Mouse (Mus musculus) left cerebral cortex, postnatal 10 days (tissue): Measurements from ENCODE around the gene Gm38394. TPM values are rescaled to one million over a fixed set of nuclear protein-coding genes. Genes with fewer than 3 reads are reported as not detected.
A peak's percentile ranks its signal among the peaks of the same experiment; 100 is the strongest.
"Not testable (repeated sequence)": the region's sequence is repeated elsewhere in the genome, so short reads cannot be mapped to it uniquely, and the experiment has no call there.

Experiments
- DNase-seq, 2 experiments: peaks; one replicate each; pipeline ENCODE4 v3.0.0; 2021 to 2022; ENCODE audit warnings: low spot score in 2 of 2, mixed read lengths in 1 of 2; ENCODE audit errors: extremely low spot score in 1 of 2
- intact Hi-C: fragments of 180-260 bp; cut with DNase I; formaldehyde crosslinking; loops from one replicate; pipeline ENCODE4 v1.15.1; 2025
- total RNA-seq, 2 experiments: library from RNA; stranded (reverse); gene quantifications; 2 replicates each; pipeline ENCODE4 v1.2.3; 2021

Gm38394 gene
- 10 to 100 TPM; 26.0 to 26.8 TPM for total RNA-seq

DNA sequence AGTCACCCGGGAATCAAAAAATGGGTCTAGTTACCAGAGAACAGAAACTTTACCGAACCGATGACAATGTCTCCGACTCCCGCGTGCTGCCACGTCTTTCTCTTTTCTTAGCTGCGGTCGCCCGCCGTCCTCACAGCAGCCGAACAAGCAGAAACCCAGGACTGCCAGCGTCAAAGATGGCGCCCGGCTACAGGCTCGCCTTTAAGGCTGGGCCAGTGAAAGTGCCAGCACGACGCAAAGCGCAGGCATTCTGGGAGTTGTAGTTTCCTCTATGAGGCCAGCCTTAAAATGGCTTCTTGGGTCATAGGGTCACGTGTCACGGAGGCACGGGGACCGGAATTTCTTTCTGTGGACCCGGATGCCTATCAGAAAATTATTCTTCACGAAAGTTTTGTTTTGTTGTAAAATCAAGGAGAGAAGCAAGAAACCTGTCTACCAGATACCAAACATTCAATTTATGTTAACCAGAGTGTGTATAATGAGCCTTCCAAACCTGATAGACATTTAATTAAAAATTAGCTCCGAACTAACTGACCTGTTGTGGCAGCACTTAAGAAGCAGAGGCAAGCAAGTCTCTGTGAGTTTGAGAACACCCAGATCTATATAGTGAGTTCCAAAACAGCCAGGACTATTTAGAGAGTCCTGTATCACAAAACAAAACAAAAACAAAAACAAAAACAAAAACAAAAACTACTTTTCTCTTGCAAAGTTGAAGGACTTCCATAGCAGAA is at the start of gene Gm38394:
Gm38394 (minus strand) TSS at position 116 of the 731 bp plus-strand sequence.
- intact Hi-C loops = no loop called here
- DNase-seq = peak; percentile 95

DNA sequence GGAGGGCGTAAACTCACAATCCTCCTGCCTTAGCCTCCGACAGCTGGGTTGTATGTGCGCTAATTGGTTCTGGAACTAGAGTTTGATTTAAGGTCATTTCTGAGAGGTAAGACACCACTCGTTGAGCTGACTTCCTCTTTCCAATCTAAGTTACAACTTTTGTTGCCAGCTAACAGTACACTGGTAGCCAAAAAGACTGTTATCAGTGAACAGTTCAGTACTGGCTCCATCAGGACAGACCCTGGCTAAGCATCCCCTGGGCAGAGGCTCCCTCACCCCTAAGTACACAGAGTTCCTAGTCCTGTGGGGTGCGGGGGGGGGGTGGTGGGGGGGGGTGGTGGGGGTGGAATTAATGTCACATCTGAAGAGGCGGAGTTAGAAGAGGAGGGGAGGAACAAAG is 49.8 kb upstream of the Gm38394 start:
- DNase-seq = no peak
- intact Hi-C loops = no loop called here

DNA sequence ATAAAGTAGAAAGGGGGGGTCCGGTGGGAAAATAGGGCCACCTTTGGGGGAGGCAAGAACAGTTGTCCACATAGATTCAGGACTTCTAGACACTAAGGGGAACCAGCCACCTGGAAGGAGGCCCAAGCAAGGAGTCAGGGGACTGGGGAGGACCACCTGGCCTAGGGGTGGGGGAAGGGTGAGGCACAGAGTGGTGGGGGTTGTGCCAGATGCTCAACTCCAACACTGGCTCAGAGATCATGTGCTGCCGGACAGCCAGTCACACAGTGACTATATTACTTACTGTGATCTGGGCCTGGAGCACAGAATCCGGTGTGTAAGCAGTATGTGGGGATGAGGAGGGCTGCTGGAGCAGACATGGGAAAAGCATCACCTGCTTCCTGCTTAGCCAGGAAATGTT is 48.2 kb upstream of the Gm38394 start:
- no peak for DNase-seq
- intact Hi-C loops = no loop called here

DNA sequence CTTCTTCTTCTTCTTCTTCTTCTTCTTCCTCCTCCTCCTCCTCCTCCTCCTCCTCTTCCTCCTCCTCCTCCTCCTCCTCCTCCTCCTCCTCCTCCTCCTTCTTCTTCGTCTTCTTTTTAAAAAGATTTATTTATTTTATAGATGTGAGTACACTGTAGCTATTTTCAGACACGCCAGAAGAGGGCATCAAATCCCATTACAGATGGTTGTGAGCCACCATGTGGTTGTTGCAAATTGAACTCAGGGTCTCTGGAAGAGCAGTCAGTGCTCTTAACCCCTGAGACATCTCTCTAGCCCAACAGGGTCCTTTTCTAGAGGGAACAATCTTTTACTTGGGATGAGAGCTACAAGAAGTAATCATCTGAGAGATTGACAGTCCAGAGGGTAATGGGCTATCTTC is 40.7 kb upstream of the Gm38394 start:
- intact Hi-C loops, DNase-seq: not testable (repeated sequence)

DNA sequence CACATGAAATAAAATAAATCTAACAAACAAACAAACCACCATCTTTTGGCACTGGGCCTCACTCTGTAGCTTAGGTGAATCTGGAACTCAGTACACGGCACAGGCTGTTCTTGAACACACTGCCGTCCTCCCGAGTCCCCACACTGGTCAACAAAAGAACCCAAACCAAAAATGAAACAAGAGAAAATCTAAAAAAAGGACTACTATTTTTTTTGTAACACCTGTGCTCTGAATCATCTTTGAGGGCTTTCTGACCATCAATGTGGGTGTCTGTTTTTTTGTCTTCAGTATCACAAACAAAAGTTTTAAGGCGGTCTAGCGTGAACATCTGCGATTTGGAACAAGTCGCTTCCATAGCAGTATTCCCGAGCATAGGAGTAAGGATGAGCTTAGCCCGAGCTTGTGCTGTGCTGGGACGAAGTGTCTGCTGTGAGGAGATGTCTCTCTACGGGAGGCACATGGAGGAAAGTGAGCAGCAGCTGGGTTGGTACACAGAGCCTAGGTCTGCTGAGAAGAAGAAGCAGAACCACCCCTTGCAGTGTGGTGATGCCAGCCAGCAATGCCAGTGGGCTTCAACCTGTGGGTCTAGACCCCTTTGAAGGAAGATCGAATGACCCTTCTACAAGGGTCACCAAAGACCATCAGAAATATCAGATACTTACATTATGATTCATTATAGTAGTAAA is 37.0 kb upstream of the Gm38394 start:
- intact Hi-C loops = no loop called here
- no peak for DNase-seq

DNA sequence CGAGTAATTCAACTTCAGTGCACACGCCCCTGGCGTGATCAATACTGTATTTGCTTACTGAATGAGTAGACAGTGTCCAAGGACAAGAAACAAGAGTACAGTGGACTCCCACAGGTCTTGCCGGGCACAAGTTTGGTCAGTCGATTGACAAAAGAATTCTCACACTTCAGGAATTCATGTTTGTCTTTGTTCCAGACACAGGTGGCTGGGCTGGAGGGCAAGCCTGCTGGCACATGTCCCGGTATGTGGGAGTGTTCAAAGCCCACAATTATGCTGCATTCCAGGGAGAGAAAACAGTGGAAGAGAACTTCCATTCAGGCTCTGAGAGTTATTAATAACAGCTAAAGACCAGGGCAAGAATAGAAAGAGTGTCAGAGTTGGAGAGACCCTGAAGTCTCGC is 34.8 kb upstream of the Gm38394 start:
- peak in 1 of 2 experiments; percentile 78 for DNase-seq
- intact Hi-C loops = no loop called here

DNA sequence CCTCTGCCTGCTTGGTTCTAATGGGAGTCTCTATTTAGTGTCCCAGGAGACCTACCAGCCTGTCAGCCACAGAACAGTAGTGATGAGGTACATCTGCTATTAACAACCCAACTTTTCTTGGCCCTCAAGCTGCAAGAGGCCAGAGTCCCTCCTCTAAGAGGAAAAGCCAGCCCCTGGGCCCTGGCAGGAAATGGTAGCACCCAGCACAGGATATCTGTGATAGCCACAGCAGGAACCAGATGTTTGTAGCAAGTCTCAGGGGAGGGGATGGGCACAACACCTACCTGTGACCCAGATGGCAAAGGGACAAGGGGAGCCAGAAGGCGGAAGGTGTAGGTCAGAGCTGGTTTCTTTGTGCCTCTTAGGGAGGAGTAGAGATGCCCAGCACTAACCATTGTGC is 33.8 kb upstream of the Gm38394 start:
- DNase-seq = no peak
- intact Hi-C loops = no loop called here

DNA sequence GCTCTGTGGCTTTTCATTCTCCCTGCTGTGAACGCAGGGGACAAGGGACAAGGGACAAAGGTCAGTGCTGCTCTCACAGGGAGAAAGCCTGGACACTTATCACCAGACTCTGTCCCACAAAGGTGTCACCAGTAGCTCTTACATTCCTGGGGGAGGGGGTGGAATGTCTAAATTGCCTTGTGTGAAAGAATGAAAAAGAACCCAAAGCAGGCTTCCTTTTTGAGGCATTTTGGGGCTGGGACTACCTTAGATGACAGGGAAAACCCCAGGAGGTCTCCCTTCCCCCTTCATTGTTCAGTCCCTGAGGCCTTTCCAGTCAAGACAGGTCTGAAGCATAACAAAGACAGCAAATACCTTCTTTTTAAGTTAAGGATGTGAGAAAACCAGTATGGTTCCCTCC is 33.2 kb upstream of the Gm38394 start:
- no peak for DNase-seq
- intact Hi-C loops = no loop called here

DNA sequence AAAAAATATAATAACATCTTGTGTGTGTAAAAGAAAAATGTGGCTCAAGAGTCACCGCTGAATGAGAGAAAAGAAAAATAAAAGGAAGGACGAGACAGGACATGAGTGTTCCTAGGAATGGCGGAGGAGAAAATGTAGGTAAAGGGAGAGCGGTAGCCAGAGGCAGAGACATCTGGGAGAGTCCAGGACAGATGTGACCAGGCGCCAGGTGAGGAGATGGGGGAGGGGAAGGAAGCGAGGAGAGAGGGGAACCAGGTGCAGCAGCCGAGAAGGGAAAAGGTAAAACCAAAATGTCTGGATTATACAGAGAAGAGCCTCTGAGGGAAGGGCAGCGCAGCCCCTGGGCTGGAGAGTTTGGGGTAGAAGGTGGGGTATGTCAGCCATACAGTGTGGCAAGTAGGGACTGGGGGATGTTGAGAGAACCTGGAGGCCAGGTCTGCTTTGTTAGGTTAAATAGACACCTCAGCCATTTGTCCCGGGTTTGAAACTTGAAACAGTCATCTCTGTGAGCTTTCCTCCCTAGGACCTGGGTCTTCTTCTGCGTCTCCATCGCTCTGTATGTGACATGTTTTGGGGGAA is 32.5 kb upstream of the Gm38394 start:
- intact Hi-C loops = no loop called here
- no peak for DNase-seq

DNA sequence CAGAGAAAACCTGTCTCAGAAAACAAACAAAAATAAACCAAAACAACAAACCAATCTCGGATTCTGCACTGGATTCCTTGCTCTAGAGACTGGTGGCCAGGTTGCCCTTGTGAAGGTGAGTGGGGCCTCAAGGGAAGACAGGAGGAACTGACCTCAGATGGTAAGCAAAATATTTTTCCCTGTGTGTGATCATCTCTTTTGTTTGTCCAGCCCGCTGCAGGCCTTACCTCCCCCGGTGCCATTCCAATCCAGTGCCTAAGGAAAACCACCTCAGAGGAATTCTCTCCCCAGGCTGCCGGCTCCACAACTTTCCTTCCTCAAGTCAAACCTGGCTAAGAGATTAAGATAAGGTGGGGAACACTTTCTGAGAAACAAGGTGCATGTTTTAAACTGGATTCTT is 31.1 kb upstream of the Gm38394 start:
- intact Hi-C loops = no loop called here
- DNase-seq = no peak

DNA sequence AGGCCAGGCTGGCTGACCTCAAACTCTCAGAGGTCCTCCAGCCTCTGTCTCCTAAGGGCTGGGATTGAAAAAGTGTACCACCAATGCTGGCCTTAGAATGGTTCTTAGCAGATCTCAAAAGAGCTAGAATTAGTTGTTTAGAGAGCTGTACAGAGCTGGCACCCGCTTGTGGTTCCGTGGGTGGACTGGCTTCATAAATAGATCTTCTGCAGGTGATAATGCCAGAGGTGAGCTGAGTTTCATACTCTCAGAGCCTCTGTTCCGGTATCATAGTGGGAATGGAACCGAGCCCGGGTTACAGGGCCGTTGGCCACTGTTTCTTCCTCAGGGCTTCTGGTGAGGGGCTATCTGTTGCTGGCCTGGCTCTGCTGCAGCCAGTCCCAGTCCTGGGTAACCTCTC is 29.9 kb upstream of the Gm38394 start:
- DNase-seq = no peak
- intact Hi-C loops = no loop called here

DNA sequence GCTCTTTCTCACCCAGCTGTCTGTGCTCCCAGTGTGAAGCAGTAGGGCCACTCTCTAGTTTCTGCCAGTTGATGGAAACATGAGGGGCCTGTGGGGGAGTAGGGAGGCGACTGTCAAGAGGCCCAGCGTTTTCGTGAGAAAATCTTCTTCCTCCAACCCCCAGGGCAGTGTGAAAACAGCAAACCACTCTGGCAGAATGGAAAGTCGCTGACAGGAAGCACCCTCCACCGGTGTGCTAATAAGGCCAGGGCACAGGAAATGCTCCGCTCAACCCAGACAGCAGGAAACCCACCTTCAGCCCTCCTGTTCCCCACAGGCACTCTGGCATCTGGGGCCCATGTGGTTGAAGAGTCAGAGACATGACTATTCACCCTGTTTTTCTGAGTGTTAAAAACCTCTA is 28.8 kb upstream of the Gm38394 start, which contains the start of gene Lax1:
Lax1 (minus strand) TSS at position 212 of the 400 bp plus-strand sequence.
- intact Hi-C loops = no loop called here

DNA sequence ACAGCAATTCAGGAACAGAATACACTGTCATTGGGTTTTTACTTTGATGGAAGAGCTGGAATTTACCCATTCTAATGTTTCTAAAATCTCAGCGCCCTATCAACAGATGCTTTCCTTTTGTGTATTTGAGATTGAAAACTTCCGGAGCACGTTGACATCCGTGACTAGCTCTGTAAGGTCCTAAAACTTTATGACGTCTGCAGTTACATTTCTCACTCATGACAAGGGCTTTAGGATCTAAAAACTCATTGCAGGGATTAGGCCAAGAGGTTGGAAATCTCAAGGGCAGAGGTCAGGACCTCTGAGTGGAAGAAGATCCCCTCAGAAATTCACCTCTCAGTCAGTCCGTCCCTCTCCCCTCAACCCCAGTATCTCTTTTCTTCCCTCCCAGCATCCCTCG is 27.2 kb upstream of the Gm38394 start:
- intact Hi-C loops = no loop called here
- DNase-seq = no peak

More for the DNA sequence above, 28.8 kb upstream of the Gm38394 start, which contains the start of gene Lax1:
- no peak for DNase-seq

DNA sequence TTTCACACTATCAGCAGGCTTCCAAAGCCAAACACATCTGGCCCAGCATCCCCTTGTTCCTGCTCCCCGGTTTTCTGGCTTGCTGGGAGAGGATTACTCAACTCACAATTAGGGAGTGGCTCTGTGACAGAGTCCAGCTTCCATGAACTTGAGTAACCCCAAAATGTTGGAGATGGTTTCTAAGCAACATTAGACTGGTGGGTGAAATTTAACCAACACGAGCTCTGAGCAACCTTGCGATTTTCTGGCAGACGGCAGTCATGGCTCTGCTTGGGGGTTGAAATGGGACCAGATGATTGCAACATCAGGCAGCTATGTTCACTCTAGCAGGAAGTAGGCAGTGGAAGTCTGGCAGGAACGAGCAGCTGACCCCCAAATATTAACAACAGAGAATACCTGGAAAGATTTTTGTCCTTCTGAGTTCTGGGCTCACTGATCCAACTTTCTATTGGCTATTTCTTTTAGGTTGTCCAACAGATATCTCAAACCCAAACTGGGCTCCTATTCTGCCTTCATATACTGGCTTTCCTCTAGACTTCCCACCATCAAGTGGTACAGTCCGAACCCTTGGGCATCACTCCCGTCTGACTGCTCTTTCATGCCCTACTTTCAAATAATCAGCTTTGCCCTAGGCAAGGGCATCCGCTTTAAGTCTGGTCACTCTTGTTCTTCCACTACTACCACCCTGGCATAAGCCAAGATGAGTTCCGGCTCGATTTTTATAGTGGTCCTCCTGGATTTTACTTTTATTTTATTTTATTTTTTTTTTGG is 24.8 kb upstream of the Gm38394 start:
- intact Hi-C loops = no loop called here
- no peak for DNase-seq

DNA sequence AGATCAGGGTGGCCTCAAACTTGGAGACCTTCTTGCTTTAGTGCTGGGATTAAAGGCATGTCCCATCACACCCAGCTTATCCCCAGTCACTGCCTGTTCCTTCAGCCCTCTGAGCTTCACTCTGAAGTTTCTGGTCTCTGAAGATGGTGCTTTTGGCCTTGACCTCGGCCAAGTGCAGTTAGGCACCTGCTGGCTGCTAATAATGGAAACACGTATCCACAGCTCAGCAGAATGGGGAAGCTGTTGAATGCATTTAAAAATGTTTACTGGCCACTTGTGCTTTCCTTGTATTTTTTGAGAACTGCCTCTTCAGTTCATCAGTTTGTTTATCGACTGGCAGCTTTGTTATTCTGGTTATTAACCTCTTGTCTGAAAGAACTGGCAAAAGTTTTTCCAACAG is 10.7 kb upstream of the Gm38394 start:
- intact Hi-C loops = no loop called here
- no peak for DNase-seq

DNA sequence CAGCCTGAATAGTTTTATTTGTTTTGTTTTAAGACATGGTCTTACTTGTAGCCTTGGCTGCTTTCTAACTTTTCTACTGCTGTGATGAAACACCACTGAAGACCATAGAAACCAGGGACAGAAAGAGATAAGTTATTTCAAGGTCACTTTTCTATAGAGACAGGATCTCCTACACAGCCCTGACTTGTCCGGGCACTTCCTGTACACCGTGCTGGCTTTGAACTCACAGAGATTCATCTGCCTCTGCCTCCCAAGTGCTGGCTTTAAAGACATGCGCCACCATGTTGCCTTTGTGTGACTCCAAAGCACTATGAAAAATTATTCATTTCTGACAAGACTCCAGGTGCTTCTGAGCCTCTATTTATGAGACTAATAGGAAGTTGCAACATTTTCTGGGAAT is 10.1 kb upstream of the Gm38394 start:
- intact Hi-C loops = no loop called here
- DNase-seq = no peak

DNA sequence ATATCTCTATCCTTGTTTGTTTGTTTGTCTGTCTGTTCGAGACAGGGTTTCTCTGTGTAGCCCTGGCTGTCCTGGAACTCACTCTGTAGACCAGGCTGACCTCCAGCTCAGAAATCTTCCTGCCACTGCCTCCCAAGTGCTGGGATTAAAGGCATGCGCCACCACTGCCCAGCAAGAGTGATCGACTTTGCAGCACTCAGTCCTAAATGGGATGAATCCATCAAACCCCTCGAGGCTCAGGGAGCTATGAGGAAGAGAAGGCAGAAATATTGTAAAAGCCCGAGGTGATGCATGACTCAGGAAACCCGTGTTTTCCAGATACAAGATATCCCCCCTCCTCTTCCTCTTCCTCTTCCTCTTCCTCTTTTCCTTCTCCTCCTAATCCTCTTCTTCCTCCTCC is 9.7 kb upstream of the Gm38394 start:
- no peak for DNase-seq
- intact Hi-C loops = no loop called here

DNA sequence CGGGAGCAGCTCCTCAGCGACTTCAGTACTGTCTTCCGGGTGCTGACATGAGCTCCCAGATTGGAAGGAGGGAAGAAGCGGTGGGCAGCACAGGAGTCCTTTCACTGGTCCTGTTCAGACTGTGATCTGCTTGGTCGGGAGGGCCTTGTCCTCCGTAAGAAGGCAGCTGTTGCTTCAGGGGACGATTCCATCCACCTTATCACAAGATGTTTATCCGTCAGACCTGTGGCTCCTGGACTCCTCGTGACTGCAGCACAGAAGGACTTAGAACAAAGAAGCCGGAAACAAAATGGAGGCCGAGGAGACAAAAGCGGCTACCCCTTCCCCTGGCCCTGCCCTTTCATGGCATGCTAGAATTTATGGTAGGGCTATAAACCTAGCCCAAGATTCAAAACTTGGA is 9.1 kb upstream of the Gm38394 start:
- DNase-seq = no peak
- intact Hi-C loops = no loop called here

DNA sequence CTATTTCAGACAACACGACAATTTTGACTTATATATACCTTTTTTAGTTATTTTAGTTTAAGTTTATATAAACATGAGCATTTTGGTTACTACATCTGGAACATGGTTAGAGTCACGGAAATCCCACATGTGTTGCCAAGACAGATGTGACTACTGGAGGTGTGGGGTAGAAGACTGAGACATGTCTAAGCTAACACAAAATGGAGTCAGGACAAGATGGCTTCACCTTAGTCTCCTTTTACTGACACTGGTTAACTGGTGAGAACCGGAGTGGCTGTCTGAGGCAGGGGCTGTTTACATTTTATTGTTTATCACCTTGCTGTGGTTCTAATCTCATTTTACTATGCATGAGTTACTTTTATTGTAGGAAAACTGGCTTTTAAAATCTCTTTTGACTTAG is 7.5 kb upstream of the Gm38394 start:
- intact Hi-C loops = no loop called here
- no peak for DNase-seq
